Mouse (Mus musculus): Measurements from ENCODE around the gene Erc2. TPM values are rescaled to one million over a fixed set of nuclear protein-coding genes. Genes with fewer than 3 reads are reported as not detected.

Gene Erc2
- total RNA-seq, 2 experiments from 2014 or later = 227 to 232 TPM

DNA sequence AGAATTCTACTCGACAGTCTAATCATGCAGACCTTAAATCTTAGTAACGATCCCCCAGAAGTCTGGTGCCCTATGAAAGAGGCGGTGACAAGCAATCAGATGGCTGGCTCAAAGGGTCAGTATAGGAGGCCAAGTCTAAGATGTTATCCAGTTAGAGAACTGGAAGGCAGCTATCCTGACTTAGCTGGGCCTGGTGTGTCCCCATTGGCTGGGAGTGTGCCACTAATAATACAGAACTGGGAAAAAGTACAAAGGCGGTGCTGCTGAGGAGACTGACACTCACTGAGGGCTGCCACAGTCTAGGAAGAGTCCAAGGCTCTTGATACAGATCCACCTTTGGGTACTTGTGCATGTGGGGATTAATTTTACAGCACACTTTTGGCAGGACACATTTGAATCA lies 581.6 kb downstream of the Erc2 start:
- DNase-seq (ENCODE audit: low spot score in 2 of 2) = no peak
- intact Hi-C loops (cut with DNase I) = no loop called here

DNA sequence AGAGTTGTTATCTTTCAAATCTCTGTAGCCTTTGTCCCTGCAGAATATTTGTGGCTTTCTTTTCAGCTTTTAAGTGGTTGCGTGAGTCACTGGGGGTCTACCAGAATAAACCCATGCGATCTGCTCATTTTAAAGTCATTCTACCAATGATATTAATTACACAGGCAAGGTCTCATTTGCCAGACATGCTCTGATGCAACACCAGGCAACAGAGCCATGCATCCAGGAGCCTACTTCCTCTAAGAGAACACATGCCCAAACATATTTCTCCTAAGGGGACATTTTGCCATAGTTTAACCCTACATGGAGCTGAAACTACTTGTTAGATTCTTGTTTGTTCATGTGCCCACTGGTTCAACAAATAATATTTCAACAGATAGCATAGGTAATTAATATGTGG lies 584.1 kb downstream of the Erc2 start:
- DNase-seq (ENCODE audit: low spot score in 2 of 2) = no peak
- intact Hi-C loops (cut with DNase I) = no loop called here

DNA sequence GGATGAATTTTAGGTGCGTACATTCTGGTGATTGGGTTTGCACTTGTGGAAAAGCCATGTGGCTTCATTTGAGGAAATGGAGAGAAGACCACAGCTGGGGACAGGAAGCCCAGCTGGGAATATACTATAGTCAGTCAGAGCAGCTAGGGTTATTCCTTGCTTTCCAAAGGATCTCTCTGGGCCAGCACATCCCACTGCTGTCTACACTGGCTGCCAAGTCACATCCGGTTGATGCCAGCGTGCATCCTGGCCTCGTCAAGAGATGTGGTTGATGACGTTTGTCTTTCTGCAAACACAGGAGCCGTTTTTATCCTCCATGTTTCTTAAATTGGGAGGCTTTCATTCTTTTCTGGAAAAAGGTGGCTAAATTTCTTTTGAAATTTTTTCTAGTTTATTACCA lies 603.3 kb downstream of the Erc2 start:
- peak in 1 of 2 experiments; percentile 70 for DNase-seq (ENCODE audit: low spot score in 2 of 2)
- intact Hi-C loops (cut with DNase I) = no loop called here

DNA sequence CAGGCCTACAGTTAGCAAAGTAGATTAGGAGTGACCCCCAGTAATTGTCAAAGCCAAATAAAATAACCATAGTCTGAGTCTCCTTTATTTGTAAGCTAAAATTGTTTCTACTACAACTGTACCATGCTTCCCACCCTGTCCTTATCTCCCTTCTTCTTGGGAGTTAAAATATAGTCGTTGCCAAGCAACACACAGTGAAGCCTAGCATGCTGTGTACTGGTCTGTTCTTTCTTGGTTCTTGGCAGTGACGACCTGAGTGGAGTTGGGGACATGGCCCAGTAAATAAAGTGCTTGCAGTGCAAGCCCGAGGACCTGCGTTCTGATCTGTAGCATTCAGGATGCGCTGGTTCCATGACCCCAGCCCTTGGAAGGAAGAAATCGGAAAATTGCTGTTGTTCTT lies 608.3 kb downstream of the Erc2 start:
- DNase-seq (ENCODE audit: low spot score in 2 of 2) = no peak
- intact Hi-C loops (cut with DNase I) = no loop called here

DNA sequence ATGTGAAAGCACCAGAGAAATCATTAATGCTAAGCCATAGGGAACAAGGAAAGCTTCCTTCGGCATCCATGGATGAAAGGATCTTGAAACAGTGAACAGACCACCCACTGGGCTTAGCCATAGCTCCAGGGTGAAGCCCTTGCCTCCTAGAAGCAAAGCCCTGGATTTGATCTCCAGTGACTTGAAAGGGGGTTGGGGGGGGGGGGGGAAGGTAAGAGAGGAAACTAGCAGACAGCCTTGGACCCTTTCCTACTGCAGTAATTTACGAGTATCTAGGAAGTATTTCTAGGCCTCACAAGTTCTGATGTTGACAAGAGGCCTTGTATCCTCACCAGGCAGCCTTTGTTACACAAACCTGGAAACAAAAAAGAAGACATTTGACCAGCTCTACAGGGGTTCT lies 609.0 kb downstream of the Erc2 start:
- no peak for DNase-seq (ENCODE audit: low spot score in 2 of 2)
- intact Hi-C loops (cut with DNase I) = no loop called here

DNA sequence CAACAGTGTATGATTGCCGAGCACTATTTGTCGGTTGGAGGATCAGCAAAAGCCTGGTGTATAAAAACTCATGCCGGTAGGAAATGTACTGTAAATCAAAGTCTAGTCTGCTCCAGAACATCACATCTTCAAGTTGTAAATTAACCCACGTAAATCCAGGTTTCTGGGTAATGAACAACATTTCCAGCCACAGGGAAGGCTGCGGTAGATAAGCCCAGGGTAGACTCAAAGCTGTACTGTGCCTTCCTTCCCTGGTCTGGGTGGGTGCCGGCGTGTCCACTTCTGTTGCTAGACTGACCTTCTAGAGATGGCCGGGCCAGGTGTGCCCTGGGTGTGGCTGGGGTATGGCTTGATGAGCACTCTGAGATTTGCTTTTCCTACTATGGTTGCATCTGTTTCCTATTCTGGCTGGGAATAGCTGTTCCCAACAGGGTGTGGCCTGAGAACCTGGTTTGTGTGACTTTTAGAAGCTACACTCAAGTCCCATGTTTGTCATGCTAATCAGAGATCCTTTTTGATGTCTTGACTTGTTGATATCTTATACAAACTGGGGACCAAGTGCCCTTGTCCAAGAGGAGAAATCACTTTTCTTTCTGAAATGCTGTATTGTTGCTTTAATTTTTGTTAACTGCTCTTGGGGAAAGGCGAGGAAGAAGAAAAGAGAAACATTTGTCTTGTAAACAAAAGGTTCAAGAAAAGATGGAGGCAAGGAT lies 616.3 kb downstream of the Erc2 start:
- no peak for DNase-seq (ENCODE audit: low spot score in 2 of 2)
- intact Hi-C loops (cut with DNase I) = no loop called here

DNA sequence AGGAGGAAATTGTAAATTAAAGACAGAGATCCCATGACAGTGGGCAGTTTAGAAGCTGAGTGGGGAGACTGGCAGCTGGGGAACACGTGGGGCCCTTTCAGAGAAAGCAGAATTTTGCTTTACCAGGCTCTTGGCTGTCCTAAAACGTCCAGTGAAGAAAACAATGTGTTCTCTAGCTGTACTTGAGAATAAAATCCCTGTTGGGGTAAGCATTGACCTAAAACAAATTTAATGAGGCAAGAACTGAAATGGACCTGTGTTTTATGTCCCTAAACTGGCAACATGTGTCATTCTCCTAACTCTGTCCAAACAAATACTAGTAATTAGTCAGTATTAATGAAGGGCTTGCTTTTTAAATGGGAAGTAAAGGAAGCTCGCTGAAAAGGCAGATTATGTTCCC lies 617.9 kb downstream of the Erc2 start:
- no peak for DNase-seq (ENCODE audit: low spot score in 2 of 2)
- intact Hi-C loops (cut with DNase I) = no loop called here

DNA sequence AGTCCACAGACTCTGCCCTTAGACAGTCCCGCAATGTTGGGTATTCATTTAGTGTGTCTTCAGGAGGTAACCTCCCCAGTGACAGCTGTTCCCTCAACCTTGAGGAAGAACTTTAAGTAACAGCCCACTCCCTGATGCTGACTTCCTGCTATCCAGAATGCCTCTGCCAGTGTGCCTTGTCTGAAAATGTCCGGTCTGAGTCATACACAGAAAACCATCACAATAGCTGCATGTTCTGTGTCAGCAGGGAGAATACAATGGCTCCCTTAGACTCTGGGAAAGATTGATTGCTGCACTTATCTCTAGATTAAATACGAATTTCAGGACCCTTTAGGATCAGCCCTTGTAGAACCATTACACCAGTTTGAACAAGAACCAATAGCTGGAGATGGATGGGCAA lies 620.5 kb downstream of the Erc2 start:
- intact Hi-C loops (cut with DNase I) = no loop called here
- DNase-seq (ENCODE audit: low spot score in 2 of 2) = peak in 1 of 2 experiments; percentile 44

DNA sequence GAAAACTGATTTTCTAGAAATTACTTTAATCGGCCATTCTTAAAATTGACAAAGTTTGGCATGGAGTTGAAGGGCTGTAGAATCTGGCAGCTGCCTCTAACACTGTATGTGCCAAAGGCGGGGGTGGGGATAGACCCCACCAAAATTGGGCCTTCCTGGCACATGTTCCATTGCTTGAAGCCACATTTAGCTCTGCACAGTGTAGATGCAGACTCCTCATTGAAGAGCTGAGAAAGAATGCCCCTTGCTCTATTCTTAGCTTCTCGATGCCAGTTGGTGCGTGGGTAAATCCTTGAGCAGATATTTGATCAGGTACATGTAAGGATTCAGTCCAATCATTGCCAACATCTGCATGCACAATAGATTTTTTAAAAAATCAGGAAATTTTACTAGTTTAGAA lies 621.2 kb downstream of the Erc2 start:
- peak in 1 of 2 experiments; percentile 64 for DNase-seq (ENCODE audit: low spot score in 2 of 2)
- intact Hi-C loops (cut with DNase I) = no loop called here

DNA sequence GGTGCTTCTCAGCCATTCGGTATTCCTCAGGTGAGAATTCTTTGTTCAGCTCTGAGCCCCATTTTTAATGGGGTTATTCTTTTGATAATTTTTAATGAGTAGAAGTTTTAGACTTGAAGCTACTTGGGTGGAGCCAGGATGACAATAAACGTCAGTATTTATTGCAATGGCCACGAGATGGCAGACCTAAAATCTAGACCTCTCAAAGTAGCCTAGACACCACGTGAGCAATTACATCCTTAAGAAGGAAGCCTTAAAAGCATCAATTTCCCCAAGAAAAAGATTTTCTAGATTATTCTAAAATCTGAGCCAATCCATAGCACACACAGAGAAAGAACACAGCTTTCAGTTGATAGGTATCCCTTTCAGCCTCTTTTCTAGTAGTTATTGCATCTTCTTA lies 640.5 kb downstream of the Erc2 start:
- intact Hi-C loops (cut with DNase I) = loop anchor here (10.0 kb wide), 1 partner anchor 242 kb away; the partner anchor contains the start of gene Wnt5a
- DNase-seq (ENCODE audit: low spot score in 2 of 2) = no peak

DNA sequence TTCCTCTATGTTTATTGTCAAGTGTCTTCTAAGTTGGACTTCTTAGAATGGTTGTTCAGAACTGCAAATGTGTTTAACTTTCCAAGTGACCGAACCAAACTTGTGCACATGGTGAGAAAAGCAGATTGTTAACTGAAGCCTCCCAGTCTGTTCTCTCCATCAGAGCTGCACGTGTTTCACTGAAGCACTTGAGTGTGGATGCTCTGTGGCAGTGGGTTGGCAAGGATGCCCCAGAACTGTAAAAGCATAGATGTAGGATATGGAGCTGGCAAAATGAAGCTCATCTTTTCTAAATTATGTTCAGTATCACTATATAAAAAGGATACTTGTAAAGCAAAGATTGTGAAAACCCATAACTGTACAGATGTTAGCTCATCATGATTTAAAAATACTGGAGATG lies 645.1 kb downstream of the Erc2 start:
- DNase-seq (ENCODE audit: low spot score in 2 of 2) = peak in 1 of 2 experiments; percentile 56
- intact Hi-C loops (cut with DNase I) = loop anchor here (10.0 kb wide), 1 partner anchor 237 kb away; the partner anchor contains the start of gene Wnt5a

DNA sequence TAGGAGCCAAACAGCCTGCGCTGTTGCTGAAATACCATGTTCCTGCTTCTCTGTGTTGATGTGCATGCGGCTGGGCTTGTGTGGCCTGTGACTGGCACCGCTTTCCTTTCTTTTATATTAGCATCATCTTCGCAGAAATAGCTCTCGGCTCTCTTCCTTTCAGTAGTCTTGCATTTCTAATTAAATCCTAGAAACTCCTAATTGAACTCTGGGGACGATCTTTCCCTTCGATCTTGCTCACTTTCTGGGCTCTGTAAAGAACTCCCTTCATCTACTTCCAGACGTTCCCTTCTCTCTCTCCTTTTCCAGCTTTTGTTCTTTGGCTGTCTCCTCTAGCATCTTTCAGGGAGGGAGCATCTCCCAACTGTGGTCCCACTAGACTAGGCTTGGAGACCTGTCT lies 649.6 kb downstream of the Erc2 start:
- intact Hi-C loops (cut with DNase I) = no loop called here
- no peak for DNase-seq (ENCODE audit: low spot score in 2 of 2)

DNA sequence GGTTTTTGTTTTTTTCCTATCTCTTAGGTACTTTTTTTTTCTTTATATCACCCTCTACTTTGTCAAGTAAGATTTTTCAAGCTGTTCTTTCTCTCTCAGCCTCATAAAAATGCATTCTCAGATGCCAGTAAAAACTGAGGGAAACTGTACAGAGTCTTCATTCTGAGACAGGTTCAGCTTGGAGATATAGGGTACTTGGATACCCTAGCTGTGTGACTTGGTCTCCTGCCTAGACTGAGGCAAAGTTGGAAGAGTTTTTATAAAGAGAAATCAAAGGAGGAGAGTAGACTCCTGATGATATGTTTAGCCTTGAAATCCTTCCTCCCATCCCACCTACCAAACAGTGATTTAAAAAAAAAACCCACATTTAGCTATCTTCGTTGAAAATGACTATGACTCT lies 651.4 kb downstream of the Erc2 start:
- DNase-seq (ENCODE audit: low spot score in 2 of 2) = no peak

DNA sequence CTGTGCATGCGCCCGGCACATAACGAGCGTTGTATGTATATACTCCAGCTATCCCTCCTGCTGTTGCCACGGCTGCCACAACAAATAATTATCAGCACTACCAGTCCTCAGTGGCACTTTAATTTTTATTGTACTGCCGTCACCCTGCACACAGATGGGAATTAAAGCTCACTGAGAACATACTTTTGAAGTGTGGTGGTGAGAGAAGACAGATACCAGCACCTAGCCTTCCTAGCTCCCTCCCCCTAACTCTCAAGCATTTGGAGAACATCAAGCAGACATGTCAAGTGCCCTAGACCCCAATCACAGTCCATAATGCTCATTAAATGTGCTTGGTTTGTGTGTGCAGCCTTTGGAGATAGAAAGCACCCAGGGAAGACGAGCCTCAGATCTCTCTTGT lies 652.6 kb downstream of the Erc2 start:
- intact Hi-C loops (cut with DNase I) = no loop called here

More for the DNA sequence above, 651.4 kb downstream of the Erc2 start:
- intact Hi-C loops (cut with DNase I) = no loop called here

DNA sequence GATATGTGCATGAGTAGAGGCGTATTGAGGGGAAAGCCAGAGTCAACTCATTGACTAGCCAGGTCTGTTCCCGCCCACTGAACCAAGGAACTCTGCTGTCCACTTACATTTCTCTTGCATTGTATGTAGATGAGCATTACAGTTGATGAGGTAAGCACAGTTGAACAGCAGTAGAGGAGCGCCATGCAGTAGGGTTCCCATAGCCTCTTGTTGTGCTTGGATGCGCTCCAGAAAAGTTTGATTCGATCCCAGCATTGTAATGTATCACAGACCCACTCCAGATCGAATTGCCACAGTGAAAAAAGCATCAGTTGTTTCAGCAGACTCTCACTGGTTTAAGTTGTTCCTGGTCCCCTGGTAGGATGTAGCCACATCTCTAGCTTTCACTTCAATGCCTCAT lies 656.7 kb downstream of the Erc2 start:
- intact Hi-C loops (cut with DNase I) = no loop called here
- DNase-seq (ENCODE audit: low spot score in 2 of 2) = no peak

More for the DNA sequence above, 652.6 kb downstream of the Erc2 start:
- DNase-seq (ENCODE audit: low spot score in 2 of 2) = no peak

DNA sequence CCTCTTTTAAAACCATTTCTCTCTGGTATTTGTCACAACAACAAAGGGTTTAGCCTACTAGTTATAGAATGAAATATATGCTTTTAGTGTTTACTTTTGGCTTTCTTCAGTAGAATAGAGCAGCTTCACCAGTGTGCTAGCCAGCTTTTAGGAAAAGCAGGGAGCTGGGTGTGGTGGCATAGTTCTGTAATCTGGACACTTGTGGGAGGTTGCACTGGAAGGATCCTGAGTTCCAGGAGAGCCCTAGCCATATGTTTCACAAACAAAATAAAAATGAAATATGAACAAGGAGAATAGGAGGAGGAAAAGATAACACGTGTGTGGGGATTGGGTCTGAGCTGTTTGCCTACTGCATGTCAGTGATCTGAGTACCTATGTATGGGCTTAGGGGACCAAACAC lies 658.1 kb downstream of the Erc2 start:
- DNase-seq (ENCODE audit: low spot score in 2 of 2) = peak in 1 of 2 experiments; percentile 62
- intact Hi-C loops (cut with DNase I) = loop anchor here (5.0 kb wide), 1 partner anchor 132 kb away; no protein-coding TSS in a partner anchor

DNA sequence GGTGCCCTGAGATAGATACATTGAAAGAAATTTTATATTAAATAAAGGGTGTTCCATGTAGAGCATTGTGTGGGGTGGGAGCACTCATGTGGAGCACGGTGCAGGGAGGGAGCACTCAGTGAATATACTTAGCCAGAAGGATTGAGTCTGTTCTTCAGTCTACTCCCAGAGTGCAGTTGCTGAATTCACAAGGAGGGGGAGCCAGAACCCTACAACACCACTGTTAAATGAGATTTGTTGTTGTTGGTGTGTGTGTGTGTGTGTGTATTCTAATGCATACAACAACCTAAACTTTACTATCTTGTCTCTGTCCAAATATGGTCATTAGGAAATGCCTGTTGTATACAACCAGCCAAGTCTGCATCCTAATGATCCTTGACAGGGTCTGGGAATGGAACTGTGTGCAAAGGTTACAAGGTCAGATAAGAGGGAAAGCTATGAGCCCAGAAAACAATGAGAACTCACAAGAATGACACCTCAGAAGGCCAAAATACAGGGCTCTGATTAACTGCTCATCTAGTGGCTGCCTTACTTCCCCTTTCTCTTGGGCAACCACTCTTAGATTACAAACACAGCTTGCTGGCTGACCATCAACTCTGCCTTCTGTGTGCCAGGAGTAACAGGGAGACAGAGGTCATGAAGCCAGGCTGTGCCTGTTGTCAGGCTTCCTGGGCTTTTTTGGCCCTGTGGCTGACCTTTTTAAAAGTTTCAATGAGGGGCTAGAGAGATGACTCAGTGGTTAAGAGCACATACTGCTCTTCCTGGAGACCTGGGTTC lies 661.3 kb downstream of the Erc2 start:
- no peak for DNase-seq (ENCODE audit: low spot score in 2 of 2)
- intact Hi-C loops (cut with DNase I) = loop anchor here (5.0 kb wide), 1 partner anchor 129 kb away; no protein-coding TSS in a partner anchor

DNA sequence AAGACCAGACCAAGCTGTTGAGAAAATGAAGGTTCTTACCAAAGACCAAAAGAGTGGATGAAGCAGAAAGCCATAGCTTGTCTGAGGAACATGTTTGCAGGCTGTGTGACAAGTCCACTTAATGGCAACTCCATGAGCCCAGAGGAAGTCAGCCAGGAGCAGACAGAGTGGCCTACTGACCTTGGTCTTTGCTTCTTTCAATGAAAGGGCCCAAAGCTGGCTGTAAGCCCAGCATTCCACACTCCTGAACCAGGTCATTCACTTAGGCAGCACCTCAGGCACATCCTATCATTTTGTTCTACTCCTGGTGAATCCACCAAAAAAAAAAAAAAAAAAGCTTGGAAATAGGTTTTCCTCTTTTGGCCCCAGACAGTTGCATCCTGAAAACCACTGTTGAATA lies 664.3 kb downstream of the Erc2 start:
- intact Hi-C loops (cut with DNase I) = no loop called here
- no peak for DNase-seq (ENCODE audit: low spot score in 2 of 2)

DNA sequence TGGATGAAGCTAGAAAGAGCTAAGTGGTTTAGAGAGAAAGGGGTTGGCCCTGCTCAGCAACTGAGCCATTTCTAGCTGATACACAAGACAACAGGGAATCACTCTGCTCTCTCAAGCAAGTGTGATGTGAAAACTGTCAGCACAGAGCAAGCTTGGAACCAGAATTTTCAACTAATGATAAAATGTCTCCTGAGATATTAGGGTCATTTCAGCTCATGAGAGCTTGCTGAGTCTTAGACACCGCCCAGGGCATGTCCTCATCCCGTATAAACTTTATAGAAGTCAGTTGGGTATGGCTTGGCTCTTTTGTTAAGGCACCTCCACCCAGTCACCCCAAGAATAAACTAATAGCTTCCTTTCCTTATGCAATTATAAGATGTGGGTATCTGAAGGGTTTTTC lies 666.0 kb downstream of the Erc2 start:
- intact Hi-C loops (cut with DNase I) = no loop called here
- no peak for DNase-seq (ENCODE audit: low spot score in 2 of 2)

DNA sequence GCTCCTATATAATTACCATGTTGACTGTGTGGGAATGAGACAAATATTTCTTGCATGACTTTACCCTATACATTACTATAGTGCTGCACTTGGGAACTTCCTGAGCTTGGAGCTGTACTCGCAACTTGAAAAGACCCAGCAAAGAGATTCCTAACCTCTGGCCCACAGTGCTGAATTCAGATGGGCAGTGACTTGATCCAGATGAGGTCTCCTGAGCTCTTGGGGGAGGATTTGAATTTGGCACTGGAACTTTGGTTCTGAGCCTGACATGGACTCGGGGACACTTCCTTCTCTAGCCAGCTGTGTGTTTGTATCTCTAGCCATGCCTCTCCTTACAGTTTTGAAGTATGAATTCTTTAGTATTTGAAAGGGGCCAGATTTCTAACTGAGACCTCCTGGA lies 666.7 kb downstream of the Erc2 start:
- intact Hi-C loops (cut with DNase I) = no loop called here
- DNase-seq (ENCODE audit: low spot score in 2 of 2) = no peak

DNA sequence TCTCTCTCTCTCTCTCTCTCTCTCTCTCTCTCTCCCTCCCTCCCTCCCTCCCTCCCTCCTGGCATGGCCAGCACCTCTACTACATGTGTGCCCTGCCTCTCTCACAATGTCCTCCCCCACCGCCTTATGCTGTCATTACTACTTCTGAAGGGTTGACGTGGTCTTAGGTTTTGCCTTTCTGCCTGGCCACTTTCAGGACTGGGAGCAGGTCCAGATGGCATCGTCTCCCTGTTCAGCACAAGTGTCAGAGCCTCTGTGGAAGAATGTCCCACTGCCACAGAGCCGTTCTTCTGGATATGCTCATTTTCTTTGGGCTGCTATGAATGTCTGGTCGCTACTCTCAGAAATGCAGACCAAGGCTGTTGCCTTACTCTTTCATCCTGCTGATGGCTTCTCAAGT lies 671.7 kb downstream of the Erc2 start:
- DNase-seq (ENCODE audit: low spot score in 2 of 2) = no peak

More for the DNA sequence above, 671.7 kb downstream of the Erc2 start:
- intact Hi-C loops (cut with DNase I) = no loop called here

Data from left cerebral cortex, postnatal 25 days (tissue).